Mouse (Mus musculus): ENCODE measurements at regions not wholly inside any gene's neighbourhood (a gene's known extent, or its start where the extent isn't known, plus 50 kb on each side); places are given as distances from the start of the nearest gene placed in this dataset.

- peaks cover 3% of the 10 kb centered on the region; the same call in 1 of the 2 replicates for H3K4me1 ChIP-seq (ENCODE audit: control insufficient read depth, insufficient read depth, low read length)
- TF ChIP-seq CTCF (conservative IDR thresholded peaks at IDR 0.05; ENCODE audit: insufficient read depth, insufficient read length, low read depth, low read length) (no peak), POLR2A (IDR thresholded peaks at IDR 0.05; ENCODE audit: low read depth, low read length) (no peak)
- DNase-seq, result no peak
- H3K27me3 ChIP-seq (replicated peaks; ENCODE audit: control insufficient read depth, insufficient read depth, low read length), result no peaks in the 10 kb centered on the region
- WGBS, result 83% methylated on average over 5 of the region's 5 CpGs
- H3K4me3 ChIP-seq (ENCODE audit: insufficient read depth, low read depth, low read length), result no peak overlapping the region
- H3K36me3 ChIP-seq (ENCODE audit: control insufficient read depth, insufficient read depth, low read length), result no peaks in the 10 kb centered on the region
- H3K27ac ChIP-seq (ENCODE audit: insufficient read depth, low read depth, low read length), result no peak overlapping the region
Measured at GRCm38 (mm10) chr3:102673506-102673905, 60.8 kb upstream of the Tspan2 start.

GRCm38 (mm10) chr3:102674068-102674467 lies 60.3 kb upstream of the Tspan2 start:
- 29% methylated on average over 2 of the region's 2 CpGs for WGBS
- DNase-seq, result no peak
- Histone ChIP-seq H3K27ac (ENCODE audit: insufficient read depth, low read depth, low read length) (no peak overlapping the region), H3K4me3 (ENCODE audit: insufficient read depth, low read depth, low read length) (no peak overlapping the region), H3K4me1 (ENCODE audit: control insufficient read depth, insufficient read depth, low read length) (peaks cover 8% of the 10 kb centered on the region), H3K27me3 (replicated peaks; ENCODE audit: control insufficient read depth, insufficient read depth, low read length) (no peaks in the 10 kb centered on the region), H3K36me3 (ENCODE audit: control insufficient read depth, insufficient read depth, low read length) (no peaks in the 10 kb centered on the region)
- no peak for TF ChIP-seq CTCF (conservative IDR thresholded peaks at IDR 0.05; ENCODE audit: insufficient read depth, insufficient read length, low read depth, low read length)
- no peak for TF ChIP-seq POLR2A (IDR thresholded peaks at IDR 0.05; ENCODE audit: low read depth, low read length)

- H3K36me3 ChIP-seq (ENCODE audit: control insufficient read depth, insufficient read depth, low read length), result no peaks in the 10 kb centered on the region
- H3K4me3 ChIP-seq (ENCODE audit: insufficient read depth, low read depth, low read length), result no peak overlapping the region
- H3K27me3 ChIP-seq (replicated peaks; ENCODE audit: control insufficient read depth, insufficient read depth, low read length), result no peaks in the 10 kb centered on the region
- DNase-seq, result peak; percentile 59
- WGBS, result 71% methylated on average over 7 of the region's 7 CpGs
- TF ChIP-seq CTCF (conservative IDR thresholded peaks at IDR 0.05; ENCODE audit: insufficient read depth, insufficient read length, low read depth, low read length) (no peak), POLR2A (IDR thresholded peaks at IDR 0.05; ENCODE audit: low read depth, low read length) (no peak)
- peaks cover 26% of the 10 kb centered on the region for H3K4me1 ChIP-seq (ENCODE audit: control insufficient read depth, insufficient read depth, low read length)
- 0 out of 2 replicates have a peak overlapping the region, but pooled peaks have one; percentile 75 for H3K27ac ChIP-seq (ENCODE audit: insufficient read depth, low read depth, low read length)
Measured at GRCm38 (mm10) chr3:102676946-102677534, 57.3 kb upstream of the Tspan2 start.

- TF ChIP-seq CTCF (conservative IDR thresholded peaks at IDR 0.05; ENCODE audit: insufficient read depth, insufficient read length, low read depth, low read length) (no peak), POLR2A (IDR thresholded peaks at IDR 0.05; ENCODE audit: low read depth, low read length) (peak; percentile 5)
- H3K27ac ChIP-seq (ENCODE audit: insufficient read depth, low read depth, low read length), result peak overlapping the region; percentile 100
- WGBS, result 17% methylated on average over 1 of the region's 1 CpGs
- peaks cover 30% of the 10 kb centered on the region for H3K4me1 ChIP-seq (ENCODE audit: control insufficient read depth, insufficient read depth, low read length)
- no peaks in the 10 kb centered on the region for H3K36me3 ChIP-seq (ENCODE audit: control insufficient read depth, insufficient read depth, low read length)
- peak; percentile 88 for DNase-seq
- H3K4me3 ChIP-seq (ENCODE audit: insufficient read depth, low read depth, low read length), result no peak overlapping the region
- H3K27me3 ChIP-seq (replicated peaks; ENCODE audit: control insufficient read depth, insufficient read depth, low read length), result no peaks in the 10 kb centered on the region
Measured at GRCm38 (mm10) chr3:102678516-102678915, 55.8 kb upstream of the Tspan2 start.

- no peak for TF ChIP-seq POLR2A (IDR thresholded peaks at IDR 0.05; ENCODE audit: low read depth, low read length)
- no peak for TF ChIP-seq CTCF (conservative IDR thresholded peaks at IDR 0.05; ENCODE audit: insufficient read depth, insufficient read length, low read depth, low read length)
- no peaks in the 10 kb centered on the region for H3K36me3 ChIP-seq (ENCODE audit: control insufficient read depth, insufficient read depth, low read length)
- 70% methylated on average over 8 of the region's 8 CpGs for WGBS
Measured at GRCm38 (mm10) chr3:102682424-102682823, 51.9 kb upstream of the Tspan2 start.

GRCm38 (mm10) chr3:102683541-102683940 lies 50.8 kb upstream of the Tspan2 start:
- DNase-seq, result no peak
- H3K27me3 ChIP-seq (replicated peaks; ENCODE audit: control insufficient read depth, insufficient read depth, low read length), result no peaks in the 10 kb centered on the region
- TF ChIP-seq CTCF (conservative IDR thresholded peaks at IDR 0.05; ENCODE audit: insufficient read depth, insufficient read length, low read depth, low read length) (no peak), POLR2A (IDR thresholded peaks at IDR 0.05; ENCODE audit: low read depth, low read length) (no peak)
- WGBS, result 88% methylated on average over 10 of the region's 10 CpGs
- no peak overlapping the region for H3K4me3 ChIP-seq (ENCODE audit: insufficient read depth, low read depth, low read length)
- no peak overlapping the region for H3K27ac ChIP-seq (ENCODE audit: insufficient read depth, low read depth, low read length)
- H3K4me1 ChIP-seq (ENCODE audit: control insufficient read depth, insufficient read depth, low read length), result peaks cover 27% of the 10 kb centered on the region
- no peaks in the 10 kb centered on the region for H3K36me3 ChIP-seq (ENCODE audit: control insufficient read depth, insufficient read depth, low read length)

More at GRCm38 (mm10) chr3:102682424-102682823, 51.9 kb upstream of the Tspan2 start:
- Histone ChIP-seq H3K27ac (ENCODE audit: insufficient read depth, low read depth, low read length) (no peak overlapping the region), H3K4me1 (ENCODE audit: control insufficient read depth, insufficient read depth, low read length) (peaks cover 30% of the 10 kb centered on the region), H3K4me3 (ENCODE audit: insufficient read depth, low read depth, low read length) (no peak overlapping the region), H3K27me3 (replicated peaks; ENCODE audit: control insufficient read depth, insufficient read depth, low read length) (no peaks in the 10 kb centered on the region)
- no peak for DNase-seq

Data from kidney, adult 2 months (tissue).